Mouse (Mus musculus) heart, embryonic 11.5 days (tissue): ENCODE results near the gene Ccl22. TPM values are rescaled to one million over a fixed set of nuclear protein-coding genes. Genes with fewer than 3 reads are reported as not detected.

Experiments used
- ATAC-seq: fragments of 200-750 bp; cut with Nextera tagmentation; replicated peaks from 2 replicates; pipeline ENCODE4 v1.8.0; 2017; ENCODE audit warnings: moderate library complexity; ENCODE audit not compliant: insufficient number of reproducible peaks, low FRiP score, low TSS enrichment
- H3K27ac ChIP-seq: fragments of 300-500 bp; sonication (generic); 2 replicates; pipeline ENCODE4 v1.5.1; 2014; ENCODE audit warnings: mild to moderate bottlenecking, low read depth, low read length
- H3K27me3 ChIP-seq: fragments of 300-500 bp; sonication (generic); 2 replicates; pipeline ENCODE4 v1.6.1; 2014; ENCODE audit warnings: mild to moderate bottlenecking, low read length, mixed read lengths; ENCODE audit not compliant: control insufficient read depth, insufficient read depth
- H3K36me3 ChIP-seq: fragments of 300-500 bp; sonication (generic); 2 replicates; pipeline ENCODE4 v1.6.1; 2014; ENCODE audit warnings: mild to moderate bottlenecking, low read length, moderate library complexity, mixed read lengths; ENCODE audit not compliant: control insufficient read depth, insufficient read depth
- H3K4me1 ChIP-seq: fragments of 300-500 bp; sonication (generic); 2 replicates; pipeline ENCODE4 v1.6.1; 2014; ENCODE audit warnings: low read length; ENCODE audit not compliant: control insufficient read depth, insufficient read depth
- H3K4me2 ChIP-seq: fragments of 300-500 bp; sonication (generic); 2 replicates; pipeline ENCODE4 v1.6.1; 2014; ENCODE audit warnings: mild to moderate bottlenecking, moderate library complexity
- H3K4me3 ChIP-seq: fragments of 300-500 bp; sonication (generic); 2 replicates; pipeline ENCODE4 v1.5.1; 2014; ENCODE audit warnings: low read depth, low read length
- H3K9ac ChIP-seq: fragments of 300-500 bp; sonication (generic); 2 replicates; pipeline ENCODE4 v1.6.1; 2014; ENCODE audit warnings: mild to moderate bottlenecking, low read depth, low read length, moderate library complexity
- H3K9me3 ChIP-seq: fragments of 300-500 bp; sonication (generic); replicated peaks from 2 replicates; pipeline ENCODE4 v1.6.1; 2016; ENCODE audit warnings: low read length; ENCODE audit not compliant: control insufficient read depth
- WGBS: fragments of 180-500 bp; shearing (Covaris S2); extraction: QIAGEN DNeasy Blood & Tissue Kit; methylation state at CpG from one replicate; pipeline ENCODE4 v1.1.7; 2014; ENCODE audit not compliant: insufficient replicate concordance; 5-methylcytosine and 5-hydroxymethylcytosine counted together
- polyA plus RNA-seq: library from polyadenylated mRNA; unstranded; fragments of >200 nt; fragmentation: Nextera tagmentation; extraction: Ambion mirVana; gene quantifications from 2 replicates; pipeline ENCODE4 v1.2.1, GENCODE M21; 2014

Gene Ccl22
- polyA plus RNA-seq, 1 experiment from 2014 or later = not detected

GRCm38 (mm10) chr8:94741726-94742125 lies 3.7 kb upstream of the Ccl22 start:
- WGBS = 82% methylated on average over 4 of the region's 4 CpGs
- no peak overlapping the region for H3K4me3 ChIP-seq
- no peaks in the 10 kb centered on the region for H3K9me3 ChIP-seq
- ATAC-seq = no peak
- no peaks in the 10 kb centered on the region for H3K36me3 ChIP-seq
- H3K27ac ChIP-seq = no peak overlapping the region
- H3K4me1 ChIP-seq = no peaks in the 10 kb centered on the region; the same call in 1 of the 2 replicates
- H3K4me2 ChIP-seq = no peak overlapping the region
- no peaks in the 10 kb centered on the region for H3K27me3 ChIP-seq
- no peak overlapping the region for H3K9ac ChIP-seq

DNA sequence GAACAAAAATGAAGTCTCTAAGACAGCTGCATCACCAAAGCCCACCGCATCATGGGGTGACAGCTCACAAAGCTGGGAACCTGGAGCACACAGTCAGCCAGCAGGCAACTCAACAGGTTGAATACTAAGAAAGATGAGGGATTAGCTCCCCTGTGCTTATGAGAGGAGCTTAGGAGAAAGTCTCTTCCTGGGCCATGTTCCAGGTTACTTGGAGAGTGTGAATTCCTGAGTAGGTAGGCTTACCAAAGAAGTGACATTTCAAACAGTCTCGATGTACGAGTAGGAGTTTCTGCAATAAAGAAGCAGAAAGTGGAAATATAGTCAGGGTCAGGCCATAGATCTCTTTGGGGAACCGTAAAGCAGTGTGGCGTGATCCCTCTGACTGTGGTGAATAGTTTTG lies 906 bp upstream of the Ccl22 start:
- ATAC-seq = no peak
- WGBS = 86% methylated on average over 5 of the region's 5 CpGs
- Histone ChIP-seq H3K9me3 (no peaks in the 10 kb centered on the region), H3K27me3 (no peaks in the 10 kb centered on the region), H3K4me1 (no peaks in the 10 kb centered on the region), H3K4me3 (no peak overlapping the region), H3K4me2 (no peak overlapping the region), H3K36me3 (no peaks in the 10 kb centered on the region), H3K27ac (no peak overlapping the region), H3K9ac (no peak overlapping the region)

DNA sequence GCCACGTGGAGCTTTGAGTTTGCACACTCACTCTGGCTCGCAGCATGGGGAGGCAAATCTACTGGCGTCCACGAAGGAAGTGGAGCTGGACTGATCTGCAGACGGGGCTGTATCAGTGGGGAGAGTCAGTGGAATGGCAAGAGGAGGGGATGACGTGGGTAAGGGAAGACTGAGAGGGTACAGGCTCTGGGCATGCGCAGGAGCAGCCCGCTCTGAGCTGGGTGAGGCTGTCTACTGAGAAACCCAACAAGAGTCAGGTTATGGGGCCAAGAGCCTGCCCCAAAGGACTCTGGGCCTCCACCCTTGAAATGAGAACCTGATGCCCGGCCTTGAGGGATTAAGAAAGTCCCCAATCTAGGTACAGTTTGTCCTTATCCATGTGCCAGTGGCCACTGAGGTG lies 418 bp upstream of the Ccl22 start:
- Histone ChIP-seq H3K27me3 (no peaks in the 10 kb centered on the region), H3K9ac (no peak overlapping the region), H3K4me3 (no peak overlapping the region), H3K36me3 (no peaks in the 10 kb centered on the region), H3K4me1 (no peaks in the 10 kb centered on the region), H3K9me3 (no peaks in the 10 kb centered on the region), H3K4me2 (no peak overlapping the region), H3K27ac (no peak overlapping the region)
- no peak for ATAC-seq
- 65% methylated on average over 9 of the region's 9 CpGs for WGBS

DNA sequence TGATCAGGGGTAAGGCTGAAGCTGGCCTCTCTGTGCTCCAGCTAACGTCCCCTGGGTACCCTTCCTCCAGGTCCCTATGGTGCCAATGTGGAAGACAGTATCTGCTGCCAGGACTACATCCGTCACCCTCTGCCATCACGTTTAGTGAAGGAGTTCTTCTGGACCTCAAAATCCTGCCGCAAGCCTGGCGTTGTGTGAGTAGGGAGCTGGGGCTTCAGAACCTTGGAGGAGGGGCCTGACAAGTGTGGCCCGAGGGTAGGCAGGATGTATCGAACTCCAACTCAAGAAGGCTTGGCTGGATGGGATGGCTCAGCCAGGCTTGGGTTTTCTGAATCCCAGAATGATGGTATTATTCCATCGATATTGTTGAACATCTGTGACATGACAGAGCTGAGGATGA lies 1.4 kb downstream of the Ccl22 start:
- no peak overlapping the region for H3K4me2 ChIP-seq
- H3K9ac ChIP-seq = no peak overlapping the region
- ATAC-seq = no peak
- H3K9me3 ChIP-seq = no peaks in the 10 kb centered on the region
- H3K4me1 ChIP-seq = no peaks in the 10 kb centered on the region
- H3K36me3 ChIP-seq = no peaks in the 10 kb centered on the region
- H3K4me3 ChIP-seq = no peak overlapping the region
- 75% methylated on average over 8 of the region's 8 CpGs for WGBS
- no peaks in the 10 kb centered on the region for H3K27me3 ChIP-seq
- no peak overlapping the region for H3K27ac ChIP-seq

- Histone ChIP-seq H3K36me3 (no peaks in the 10 kb centered on the region), H3K9me3 (no peaks in the 10 kb centered on the region), H3K4me1 (no peaks in the 10 kb centered on the region), H3K4me3 (no peak overlapping the region), H3K9ac (no peak overlapping the region), H3K27me3 (no peaks in the 10 kb centered on the region), H3K4me2 (no peak overlapping the region), H3K27ac (no peak overlapping the region)
- 50% methylated on average over 4 of the region's 4 CpGs for WGBS
- ATAC-seq = no peak
Observed at GRCm38 (mm10) chr8:94748363-94748762, 3.0 kb downstream of the Ccl22 start.

DNA sequence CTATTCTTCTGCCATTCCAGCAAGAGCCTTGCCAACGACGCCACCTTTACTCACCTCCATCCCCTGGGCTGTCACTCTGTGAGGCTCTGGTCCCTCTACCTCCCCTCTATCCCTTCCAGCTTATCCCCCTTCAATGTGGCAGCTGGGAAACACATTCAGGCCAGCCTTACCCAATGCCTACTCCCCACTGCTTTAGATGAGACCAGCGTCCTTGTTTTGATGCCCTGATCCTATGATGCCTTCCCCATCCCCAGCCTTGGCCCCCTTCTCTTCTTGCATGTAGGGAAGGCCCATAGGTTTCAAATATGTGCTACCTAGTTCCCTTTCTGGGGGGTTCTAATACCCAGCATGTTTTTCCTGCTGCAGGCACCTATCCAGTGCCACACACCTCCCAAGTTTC lies 4.6 kb downstream of the Ccl22 start:
- H3K4me1 ChIP-seq = no peaks in the 10 kb centered on the region
- no peaks in the 10 kb centered on the region for H3K36me3 ChIP-seq
- H3K27me3 ChIP-seq = peaks cover 3% of the 10 kb centered on the region; the same call in 1 of the 2 replicates
- H3K27ac ChIP-seq = no peak overlapping the region
- H3K9me3 ChIP-seq = no peaks in the 10 kb centered on the region
- no peak overlapping the region for H3K4me2 ChIP-seq
- no peak overlapping the region for H3K9ac ChIP-seq
- no peak overlapping the region for H3K4me3 ChIP-seq
- ATAC-seq = no peak
- 80% methylated on average over 3 of the region's 3 CpGs for WGBS

DNA sequence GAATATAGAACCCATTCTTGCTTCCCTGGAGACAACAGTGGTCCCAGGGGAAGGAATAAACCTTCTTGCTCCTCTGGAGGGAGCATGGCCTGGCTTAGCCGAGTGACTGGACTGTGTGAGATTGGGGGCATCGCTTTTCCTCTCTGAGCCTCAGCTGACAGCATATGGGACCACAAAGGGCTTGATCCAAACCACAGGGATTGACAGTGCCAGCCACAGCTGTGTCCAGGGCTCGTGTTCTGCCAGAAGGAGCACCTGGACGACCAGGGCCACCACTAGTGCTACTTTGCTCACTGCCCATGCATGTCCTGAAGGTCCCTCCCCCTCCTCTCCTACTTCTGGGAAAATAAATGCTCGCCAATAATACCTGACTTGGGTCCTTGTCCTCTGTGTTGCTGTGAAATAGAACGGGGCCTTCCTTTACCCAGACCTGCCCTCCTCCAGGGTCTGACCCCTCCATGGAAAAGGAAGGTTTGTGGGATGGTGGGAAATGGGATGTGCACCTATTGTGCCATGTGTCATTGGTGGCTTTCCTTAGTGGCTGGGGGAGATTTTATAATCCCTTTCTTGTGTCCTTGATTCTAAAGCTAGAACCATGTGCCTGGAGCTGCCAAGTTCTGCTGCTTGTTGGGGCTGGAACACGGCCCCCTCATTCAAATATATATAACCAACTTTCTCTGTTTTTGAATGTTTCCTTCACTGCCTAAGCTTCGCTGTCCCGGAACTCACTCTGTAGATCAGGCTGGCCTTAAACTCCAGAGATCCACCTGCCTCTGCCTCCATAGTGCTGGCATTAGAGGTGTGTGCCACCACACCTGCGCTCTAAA lies 5.8 kb downstream of the Ccl22 start:
- H3K27me3 ChIP-seq = peaks cover 3% of the 10 kb centered on the region; the same call in 1 of the 2 replicates
- no peaks in the 10 kb centered on the region for H3K4me1 ChIP-seq
- no peak overlapping the region for H3K27ac ChIP-seq
- no peak overlapping the region for H3K4me3 ChIP-seq
- ATAC-seq = no peak
- H3K4me2 ChIP-seq = no peak overlapping the region
- H3K36me3 ChIP-seq = no peaks in the 10 kb centered on the region
- 73% methylated on average over 10 of the region's 10 CpGs for WGBS
- H3K9ac ChIP-seq = no peak overlapping the region
- no peaks in the 10 kb centered on the region for H3K9me3 ChIP-seq

DNA sequence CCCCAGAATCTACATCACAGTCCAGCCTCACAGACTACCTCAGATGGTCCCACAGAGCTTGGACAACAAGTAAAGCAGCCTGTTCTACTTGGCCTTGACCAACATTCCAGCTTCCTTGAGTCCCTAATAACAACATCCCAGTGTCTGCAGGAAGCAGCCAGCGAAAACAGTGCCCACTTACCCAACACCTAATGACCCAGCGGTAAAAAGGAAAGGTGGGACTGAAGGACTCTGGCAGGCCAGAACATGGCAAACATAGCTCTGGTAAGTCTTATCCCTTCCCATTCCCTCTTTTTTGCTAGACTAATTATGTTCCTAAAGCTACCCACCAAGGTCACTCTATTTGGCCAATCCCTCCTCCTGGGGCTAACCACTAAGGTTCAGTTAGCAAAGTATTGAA lies 8.6 kb downstream of the Ccl22 start:
- H3K9ac ChIP-seq = no peak overlapping the region
- WGBS = 77% methylated on average over 2 of the region's 2 CpGs
- H3K27ac ChIP-seq = no peak overlapping the region
- peaks cover 3% of the 10 kb centered on the region; the same call in 1 of the 2 replicates for H3K27me3 ChIP-seq
- no peaks in the 10 kb centered on the region for H3K36me3 ChIP-seq
- H3K9me3 ChIP-seq = no peaks in the 10 kb centered on the region
- no peaks in the 10 kb centered on the region for H3K4me1 ChIP-seq
- no peak overlapping the region for H3K4me3 ChIP-seq
- ATAC-seq = no peak
- H3K4me2 ChIP-seq = no peak overlapping the region

DNA sequence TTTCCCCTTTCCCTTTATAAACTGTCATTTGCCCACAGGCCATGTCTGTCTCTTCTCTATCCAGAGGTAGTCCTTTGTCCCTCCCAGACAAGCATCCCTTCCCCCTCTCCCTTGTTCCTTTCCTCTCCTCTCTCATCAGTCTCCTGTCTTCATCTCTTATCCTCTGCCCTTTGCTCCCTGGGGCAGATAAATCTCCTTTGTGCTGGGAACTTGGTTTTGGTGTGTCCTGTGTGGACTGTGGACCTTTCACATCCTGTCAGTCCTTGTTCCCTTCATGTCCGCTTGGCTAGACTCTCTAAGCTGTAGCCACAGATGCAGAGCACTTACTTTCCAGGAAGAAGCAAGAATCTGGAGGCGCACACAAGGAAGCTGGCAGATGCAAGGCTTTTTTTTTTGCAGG lies 9.1 kb downstream of the Ccl22 start:
- H3K4me2 ChIP-seq = no peak overlapping the region
- peaks cover 3% of the 10 kb centered on the region; the same call in 1 of the 2 replicates for H3K27me3 ChIP-seq
- H3K9me3 ChIP-seq = no peaks in the 10 kb centered on the region
- no peak for ATAC-seq
- no peak overlapping the region for H3K9ac ChIP-seq
- H3K4me1 ChIP-seq = no peaks in the 10 kb centered on the region
- 59% methylated on average over 2 of the region's 2 CpGs for WGBS
- no peak overlapping the region for H3K27ac ChIP-seq
- H3K4me3 ChIP-seq = no peak overlapping the region
- H3K36me3 ChIP-seq = no peaks in the 10 kb centered on the region
